Mouse (Mus musculus): ENCODE results near the gene Nkiras1.

DNA sequence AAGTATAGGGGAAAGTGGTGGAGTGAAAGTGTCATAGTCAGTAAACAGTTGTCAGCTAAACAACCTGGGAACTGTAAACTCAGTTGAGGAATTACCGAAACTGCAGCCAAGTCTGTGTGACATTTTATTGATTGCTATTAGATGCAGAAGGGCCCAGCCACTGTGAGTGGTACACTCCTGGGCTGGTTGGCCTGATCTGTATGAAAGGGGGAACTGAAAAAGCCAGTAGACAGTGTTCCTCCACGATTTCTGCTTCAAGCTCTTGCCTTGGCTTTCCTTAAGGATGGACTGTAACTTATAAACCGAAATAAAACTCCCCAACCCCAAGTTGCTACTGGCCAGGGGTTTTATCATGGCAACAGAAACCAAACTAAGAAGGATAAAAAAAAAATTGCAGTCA, 21.6 kb downstream of the Nkiras1 start:
- TF ChIP-seq POLR2A (IDR thresholded peaks at IDR 0.05; ENCODE audit: borderline replicate concordance, extremely low read depth, insufficient read depth, insufficient read length, poor library complexity, severe bottlenecking) (no peak), CTCF (IDR thresholded peaks at IDR 0.05; ENCODE audit: borderline replicate concordance, extremely low read depth, insufficient read depth, insufficient read length) (no peak)

Measured in brain, embryonic 14.5 days (tissue).